Mouse (Mus musculus): Measurements from ENCODE around the gene Ctbp2.

The Ctbp2 gene

DNA sequence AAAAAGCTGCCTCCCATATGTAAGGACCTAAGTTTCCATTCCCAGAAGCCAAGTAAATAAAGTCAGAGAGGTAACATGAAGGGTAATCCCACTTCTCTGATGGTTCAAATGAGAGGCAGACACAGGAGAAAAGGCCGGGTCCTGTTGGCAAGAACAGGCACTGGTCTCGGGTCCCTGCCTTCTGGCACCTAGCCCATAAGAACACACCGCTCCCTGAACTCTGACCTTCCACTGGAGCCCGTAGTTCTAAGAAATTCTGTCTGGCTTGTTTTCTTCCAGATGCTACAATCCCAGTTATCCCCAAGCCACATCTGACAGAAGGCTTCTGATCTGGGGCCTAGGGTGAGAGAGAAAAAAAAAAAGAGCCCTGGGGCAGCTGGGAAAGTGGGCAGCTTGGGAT lies 35.7 kb downstream of the Ctbp2 start:
- no peak for DNase-seq (ENCODE audit: low read depth, low spot score)

DNA sequence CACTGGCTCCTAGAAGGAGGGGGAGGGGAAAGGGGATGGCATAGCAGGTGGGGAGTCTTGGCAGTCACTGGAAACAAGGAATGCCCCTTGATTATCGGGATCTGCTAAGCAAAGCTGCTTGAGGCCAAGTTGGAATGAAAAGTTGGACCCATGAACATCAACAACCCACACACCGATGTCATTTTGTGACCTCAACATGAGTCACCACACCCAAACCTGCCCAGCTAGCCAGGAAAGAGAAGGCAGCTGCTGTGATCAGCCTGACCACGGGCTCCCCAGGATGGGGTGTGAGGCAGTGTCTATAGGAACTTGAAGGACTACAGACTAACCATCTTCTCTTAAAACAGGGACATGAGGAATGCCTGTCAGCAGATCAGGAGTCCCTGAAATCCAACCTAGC lies 38.7 kb downstream of the Ctbp2 start:
- no peak for DNase-seq (ENCODE audit: low read depth, low spot score)

DNA sequence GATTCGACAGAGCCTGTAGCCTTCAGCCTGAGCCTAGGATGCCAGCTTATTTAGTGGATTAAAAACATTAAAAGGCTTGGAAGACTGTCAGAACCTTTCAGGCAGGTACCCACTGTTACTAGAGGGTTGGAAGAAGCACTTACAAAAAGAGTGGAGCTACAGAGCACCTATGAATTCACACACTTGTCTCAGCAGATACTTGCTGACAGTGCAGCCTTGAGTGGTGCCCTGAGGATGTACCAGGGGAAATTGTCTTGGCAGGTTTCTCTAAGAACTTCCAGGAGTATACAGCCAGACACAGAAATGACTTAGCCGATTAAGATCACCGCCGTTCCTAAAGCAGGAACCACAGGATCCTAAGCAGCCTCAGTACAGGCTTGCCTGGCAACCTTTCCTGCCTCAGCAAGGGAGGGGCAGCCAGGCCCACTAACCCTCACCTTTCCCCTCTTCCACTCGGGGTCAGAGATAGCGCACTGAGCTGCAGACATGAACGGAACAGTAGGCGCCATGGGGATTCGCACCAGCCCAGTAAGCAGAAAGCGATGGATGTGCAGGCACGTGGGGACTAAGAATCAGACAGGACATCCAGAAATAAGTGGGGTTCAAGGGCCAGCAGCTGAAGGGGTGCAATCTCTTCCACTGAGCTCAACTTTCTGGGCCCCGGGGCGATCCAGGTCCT lies 40.1 kb downstream of the Ctbp2 start:
- no peak for DNase-seq (ENCODE audit: low read depth, low spot score)

DNA sequence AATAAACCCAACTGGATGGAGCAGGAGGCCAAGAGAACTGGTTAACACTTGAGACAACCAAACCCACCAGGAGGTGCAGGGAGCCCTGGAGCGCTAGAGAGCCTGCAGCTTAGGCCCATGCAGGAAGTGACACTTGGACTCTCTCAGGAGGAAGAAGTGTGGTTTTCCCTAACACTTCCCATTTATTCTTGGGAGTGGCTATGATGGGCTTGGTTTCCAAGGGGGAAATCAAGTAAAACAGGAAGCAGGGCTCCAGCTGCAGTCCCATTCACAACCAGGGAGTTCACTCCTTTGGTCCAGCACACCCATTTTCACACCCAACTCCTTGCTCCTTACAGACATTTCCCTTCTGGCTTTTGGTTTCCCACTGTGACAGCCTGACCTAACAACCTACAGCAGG lies 45.2 kb downstream of the Ctbp2 start:
- no peak for DNase-seq (ENCODE audit: low read depth, low spot score)

DNA sequence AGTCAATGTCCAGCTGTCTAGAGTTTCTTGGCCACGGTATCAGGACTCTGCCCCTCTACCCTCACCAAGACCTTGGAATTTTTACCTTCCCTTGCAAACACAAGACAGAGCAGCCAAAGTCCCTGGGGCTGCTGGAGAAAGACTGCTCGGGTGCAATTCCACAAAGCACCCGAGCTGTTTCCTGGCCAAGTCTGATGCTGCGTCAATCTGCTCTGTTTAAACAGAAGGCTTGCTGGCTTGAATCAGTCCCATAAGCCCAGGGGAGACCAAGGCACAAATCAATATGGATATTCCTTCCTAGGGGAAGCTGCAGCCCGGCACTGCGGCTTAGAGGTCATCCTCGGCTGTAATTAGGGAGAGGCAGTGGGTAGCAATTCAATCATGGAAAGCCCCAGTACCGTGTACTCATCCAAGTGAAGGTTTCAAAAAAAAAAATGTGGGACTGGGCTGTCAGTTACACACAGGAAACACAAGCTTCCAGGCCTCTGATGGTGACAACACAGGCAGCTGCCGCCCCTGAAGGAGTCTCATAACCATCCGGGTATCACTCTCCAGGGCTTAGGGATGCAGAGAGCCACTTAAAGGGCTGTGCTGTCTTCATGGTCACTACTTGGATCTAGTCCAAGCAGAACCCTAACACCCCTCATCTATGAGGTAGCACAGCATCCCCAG lies 49.6 kb downstream of the Ctbp2 start:
- DNase-seq (ENCODE audit: low read depth, low spot score): no peak

DNA sequence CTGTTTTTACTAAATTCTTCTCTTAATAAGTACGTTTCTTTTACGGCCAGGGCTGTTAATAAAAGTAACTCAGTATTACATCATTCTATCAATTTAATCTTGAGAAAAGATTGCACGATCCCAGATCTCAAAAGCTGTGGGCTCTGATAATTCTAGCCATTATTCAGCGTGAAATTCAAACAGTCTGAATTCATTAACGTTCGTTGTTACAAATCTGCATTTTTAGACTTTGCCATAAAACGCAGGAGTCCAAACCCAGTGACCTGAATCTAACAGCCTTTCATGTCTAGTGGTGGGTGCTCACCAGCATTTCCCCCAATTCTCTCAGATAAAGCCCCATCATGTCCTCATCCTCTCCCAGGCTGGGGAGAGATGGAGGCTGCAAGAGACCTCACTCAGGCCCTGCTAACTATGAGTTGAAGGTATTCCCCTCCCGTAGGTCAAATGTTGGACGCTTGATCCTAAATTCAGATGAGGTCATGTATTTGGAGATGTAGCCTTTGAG lies 51.0 kb downstream of the Ctbp2 start:
- no peak for DNase-seq (ENCODE audit: low read depth, low spot score)

DNA sequence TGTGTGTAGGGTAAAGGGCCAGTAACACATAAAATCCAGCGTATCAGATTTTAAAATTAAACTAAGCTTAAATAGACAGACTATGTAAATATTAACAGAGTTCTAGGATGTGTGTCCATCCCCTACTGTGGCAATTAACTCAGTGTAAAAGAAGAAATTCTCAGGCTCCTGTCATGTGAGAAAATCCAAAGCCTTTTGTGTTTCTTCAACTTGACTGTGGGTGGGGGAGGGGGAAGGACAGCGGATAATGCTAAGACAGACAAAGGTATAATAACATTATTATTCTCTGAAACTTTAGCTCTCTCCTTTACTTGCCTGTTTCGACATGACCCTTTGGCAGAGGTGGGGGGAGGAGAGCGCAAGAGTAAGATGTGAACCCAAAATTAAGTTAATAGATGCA lies 51.6 kb downstream of the Ctbp2 start:
- DNase-seq (ENCODE audit: low read depth, low spot score): no peak

DNA sequence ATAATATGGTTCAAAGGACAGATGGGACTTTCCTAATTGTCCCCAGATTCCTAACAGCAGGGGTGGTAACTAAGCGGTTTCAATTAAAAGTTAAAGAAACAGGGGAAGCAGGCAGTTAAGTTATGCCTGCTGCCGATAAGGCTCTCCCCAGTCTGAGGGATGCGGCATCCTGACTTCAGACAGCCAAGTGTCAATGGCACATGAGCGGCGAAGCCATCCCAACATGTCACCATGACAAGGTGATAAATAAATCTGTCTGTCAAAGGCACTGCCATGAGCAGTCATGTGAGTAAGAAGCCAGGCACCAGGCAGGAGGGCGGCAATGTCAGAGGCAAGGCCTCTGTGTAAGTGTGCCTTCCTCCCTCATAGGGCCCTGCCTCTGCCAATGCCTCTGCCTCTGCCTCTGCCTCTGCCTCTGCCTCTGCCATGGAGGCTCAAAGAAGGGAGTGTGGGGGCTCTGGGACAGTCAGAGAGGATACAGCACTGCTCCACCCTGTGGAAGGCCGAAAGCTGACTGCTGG lies 56.8 kb downstream of the Ctbp2 start:
- no peak for DNase-seq (ENCODE audit: low read depth, low spot score)

DNA sequence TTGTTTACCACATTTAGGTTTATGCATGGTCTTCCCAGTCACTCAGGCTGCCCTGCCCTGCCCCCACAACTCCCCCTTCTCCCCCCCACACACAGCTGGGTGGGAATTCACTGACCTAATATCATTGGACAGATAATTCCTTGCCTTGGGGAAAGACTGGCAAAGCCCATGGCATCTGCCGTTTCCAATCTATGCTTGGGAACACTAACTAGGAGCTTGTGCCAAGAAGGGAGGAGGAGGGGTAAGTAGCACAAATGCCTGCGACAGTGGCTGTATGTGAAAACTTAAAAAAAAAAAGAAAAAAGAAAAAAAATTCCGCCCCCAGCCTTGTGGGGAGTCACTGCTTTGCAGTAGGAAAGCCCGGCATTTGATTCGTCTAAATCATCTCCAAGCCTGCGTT lies 57.4 kb downstream of the Ctbp2 start:
- DNase-seq (ENCODE audit: low read depth, low spot score): no peak

DNA sequence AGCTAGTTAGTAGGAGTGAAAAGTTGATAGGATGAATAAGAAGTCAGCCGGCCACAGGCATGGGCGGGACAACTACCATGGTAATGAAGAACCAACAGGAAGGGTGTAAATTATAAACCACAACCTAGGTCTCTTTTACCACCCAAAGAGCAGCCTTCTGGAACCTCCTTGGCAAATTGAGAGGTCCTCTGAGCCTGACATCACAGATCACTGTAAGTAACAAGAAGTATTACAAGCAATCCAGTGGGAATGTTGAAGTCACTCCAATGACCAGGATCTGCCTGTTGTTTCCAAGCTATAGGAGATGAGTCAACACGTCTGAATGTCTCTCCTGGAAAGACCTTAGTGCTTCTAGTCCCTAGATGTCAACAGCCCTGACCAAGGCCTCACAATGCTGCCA lies 62.1 kb downstream of the Ctbp2 start:
- no peak for DNase-seq (ENCODE audit: low read depth, low spot score)

DNA sequence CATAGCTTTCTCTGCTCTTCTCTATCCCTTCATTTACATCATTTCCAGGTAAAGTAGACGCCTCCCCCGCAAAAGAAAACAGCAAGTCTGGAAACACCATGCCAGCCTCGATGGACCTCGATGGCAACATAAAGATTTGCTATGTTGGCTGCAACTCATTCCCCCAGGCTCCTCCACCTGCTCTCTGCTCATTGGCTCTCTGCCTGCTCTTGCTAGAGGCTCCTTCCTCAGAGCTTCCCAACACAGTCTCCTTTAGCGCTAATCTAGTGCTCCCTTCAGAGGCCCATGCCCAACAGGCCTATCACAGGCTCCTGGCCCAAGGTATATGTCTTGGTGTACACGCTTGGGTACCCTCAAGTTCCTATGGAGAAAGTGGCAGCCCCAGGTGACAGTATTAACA lies 64.0 kb downstream of the Ctbp2 start:
- DNase-seq (ENCODE audit: low read depth, low spot score): no peak

DNA sequence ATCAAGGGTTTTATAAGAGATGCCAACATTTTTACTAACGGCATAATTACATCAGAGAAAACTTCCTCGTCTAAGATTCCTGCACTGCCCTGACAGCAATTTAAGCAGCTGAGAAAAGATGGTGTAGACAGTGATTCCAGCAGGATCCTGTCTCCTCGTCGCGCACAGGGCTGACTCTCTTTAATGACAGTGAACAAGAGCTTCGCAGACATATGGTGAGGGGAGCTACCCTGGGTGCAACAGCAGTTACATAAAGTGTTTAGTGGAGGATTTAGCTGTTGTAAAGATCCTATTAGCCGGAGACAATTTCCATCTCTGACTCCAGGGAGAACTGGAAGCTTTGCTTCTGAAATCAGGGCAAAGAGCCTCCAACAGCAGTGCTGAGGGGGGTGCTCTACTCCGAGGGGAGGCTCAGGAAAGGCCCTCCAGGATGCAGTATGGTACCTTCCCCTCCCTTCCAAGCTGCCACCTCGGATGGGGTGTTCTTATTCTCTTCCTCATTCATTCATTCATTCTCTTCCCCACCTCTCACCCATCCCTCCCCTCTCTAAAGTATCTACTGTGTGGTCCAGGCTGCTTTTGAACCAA lies 64.5 kb downstream of the Ctbp2 start:
- DNase-seq (ENCODE audit: low read depth, low spot score): no peak

DNA sequence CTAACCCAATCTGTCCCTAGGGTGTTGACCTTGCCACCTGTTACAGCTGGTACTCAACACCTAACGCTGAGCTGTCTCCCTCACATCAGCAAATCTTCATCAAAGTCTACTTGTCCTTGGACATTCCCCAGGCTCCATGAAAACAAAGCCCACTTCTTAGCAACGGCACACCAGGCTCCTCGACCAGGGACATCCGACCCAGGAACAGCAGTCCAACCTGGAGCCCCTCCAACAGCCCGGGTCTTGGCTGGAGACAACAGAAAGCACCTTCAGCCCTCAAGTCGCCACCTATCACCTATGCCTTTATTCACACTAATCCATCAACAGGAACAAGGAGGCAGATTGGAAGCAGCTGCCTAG lies 65.0 kb downstream of the Ctbp2 start:
- no peak for DNase-seq (ENCODE audit: low read depth, low spot score)

DNA sequence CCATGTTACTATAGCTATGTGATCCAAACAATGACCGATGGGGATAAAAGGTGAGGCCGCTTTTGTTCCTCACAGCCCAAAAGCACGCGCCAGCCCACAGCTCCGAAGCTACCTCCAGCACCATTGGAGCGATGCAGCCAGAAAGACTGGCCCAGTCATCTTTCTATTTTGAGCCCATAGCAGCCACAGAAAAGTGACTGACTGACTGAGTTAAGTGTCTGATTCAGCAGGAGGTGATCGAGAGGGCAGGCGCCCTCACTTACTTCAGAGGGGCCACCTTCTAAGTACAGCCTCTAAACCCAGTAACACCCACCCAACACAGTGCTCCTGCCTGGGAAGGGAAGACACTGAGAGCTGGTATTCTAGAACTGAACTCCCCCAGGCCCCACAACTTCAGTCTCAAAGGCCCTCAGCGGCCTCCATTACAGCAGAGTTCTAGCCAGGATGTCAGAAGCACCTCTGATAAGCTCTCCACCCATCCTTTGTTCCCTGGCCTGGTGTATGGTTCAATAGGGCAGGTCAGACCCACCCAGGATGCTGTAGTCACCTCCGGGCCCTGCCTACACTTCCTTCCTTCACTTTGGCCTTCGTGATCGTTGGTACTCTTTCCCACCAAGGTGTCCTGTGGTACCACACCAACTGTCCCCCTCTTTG lies 65.5 kb downstream of the Ctbp2 start:
- no peak for DNase-seq (ENCODE audit: low read depth, low spot score)

DNA sequence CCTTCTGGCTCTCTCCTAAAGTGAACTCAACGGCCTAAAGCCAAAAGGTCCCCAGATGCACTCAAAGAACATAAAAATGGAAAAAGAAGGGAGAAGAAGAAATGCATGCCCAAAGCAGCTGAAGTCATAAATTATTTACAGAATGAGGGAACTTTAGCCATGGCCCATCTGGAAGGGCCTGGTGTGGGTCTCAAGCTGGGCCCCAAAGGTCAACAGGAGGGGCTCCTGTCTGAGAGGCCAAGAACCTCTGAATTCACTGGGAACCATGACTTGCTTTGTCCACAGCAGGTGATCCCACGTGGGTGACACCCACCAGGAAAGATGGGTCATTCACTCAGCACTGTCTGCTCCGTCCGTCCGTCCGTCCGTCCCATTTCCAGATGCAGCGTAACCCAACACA lies 67.2 kb downstream of the Ctbp2 start:
- no peak for DNase-seq (ENCODE audit: low read depth, low spot score)

DNA sequence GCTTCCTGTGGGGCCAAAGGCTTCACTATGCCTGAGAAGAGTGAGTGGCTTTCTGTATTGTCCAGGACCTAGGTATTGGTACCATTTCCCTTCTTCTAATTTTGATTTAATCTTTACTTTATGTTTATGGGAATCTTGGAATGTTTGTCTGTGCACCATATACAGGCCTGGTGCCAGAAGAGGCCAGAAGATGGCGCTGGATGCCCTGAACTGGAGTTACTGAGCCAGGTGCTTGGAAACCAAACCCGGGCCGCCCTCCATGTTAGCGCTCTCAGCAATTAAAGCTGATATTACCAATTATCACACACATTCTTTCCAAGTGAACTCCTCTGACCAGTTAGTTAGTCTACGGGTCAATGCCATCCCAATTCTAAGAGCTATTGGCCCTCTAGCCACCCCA lies 69.7 kb downstream of the Ctbp2 start:
- DNase-seq (ENCODE audit: low read depth, low spot score): no peak

DNA sequence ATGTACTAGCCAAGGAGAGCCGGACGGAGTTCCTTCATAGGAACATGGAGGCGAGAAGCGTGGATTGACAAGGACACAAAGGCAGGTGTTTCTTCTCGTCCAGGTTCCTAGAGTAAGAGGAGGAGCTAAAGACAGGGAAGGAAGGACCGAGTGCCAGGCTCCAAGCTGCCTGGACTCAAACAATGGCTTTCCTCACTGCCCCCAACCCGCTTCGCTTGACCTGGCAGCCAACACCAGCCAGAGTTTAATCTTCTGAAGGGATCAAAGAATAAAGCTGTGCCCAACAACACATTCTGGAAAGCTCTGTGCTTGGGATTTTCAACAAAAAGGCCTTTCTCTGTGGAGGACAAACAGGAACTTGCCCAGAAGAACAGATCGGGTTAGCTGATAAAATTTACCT lies 70.4 kb downstream of the Ctbp2 start:
- no peak for DNase-seq (ENCODE audit: low read depth, low spot score)

DNA sequence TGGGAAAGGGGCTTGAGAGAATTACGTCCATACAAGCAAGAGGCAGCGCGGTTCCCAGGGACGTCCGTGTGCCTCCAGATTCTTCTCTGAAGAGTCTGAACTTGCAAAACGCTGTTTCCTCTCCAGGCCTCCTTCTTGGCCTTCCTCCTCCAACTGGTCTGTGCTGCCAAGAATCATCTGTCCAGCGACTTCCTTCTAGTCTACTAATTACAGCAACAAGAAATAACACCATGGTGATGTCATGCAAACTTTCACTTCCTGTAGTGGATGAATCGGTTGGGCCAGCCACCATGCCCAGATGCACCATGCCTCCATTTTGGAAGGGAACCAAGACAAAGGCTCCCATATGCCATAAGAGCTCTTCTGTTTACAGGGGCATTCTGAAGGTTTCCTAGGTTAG lies 71.3 kb downstream of the Ctbp2 start:
- DNase-seq (ENCODE audit: low read depth, low spot score): no peak

DNA sequence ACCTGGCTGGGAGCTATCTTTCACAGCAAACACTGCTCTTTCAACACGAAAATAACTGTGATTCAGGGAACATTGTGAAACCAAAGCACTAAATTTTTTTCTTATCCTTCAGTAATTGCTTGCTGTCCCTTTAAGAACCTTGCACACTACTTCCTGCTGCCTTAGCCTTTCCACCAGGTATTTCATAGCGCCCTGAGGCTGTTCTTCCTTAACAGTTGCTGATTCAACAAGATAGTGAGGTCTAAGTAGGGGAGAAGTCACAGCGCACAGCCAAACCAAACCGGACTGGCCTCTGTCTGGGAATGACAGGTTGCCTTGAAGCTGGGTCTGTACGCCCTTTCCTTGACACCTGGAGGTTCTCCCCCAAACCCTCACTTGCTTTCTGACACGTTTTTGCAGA lies 73.5 kb downstream of the Ctbp2 start:
- no peak for DNase-seq (ENCODE audit: low read depth, low spot score)

DNA sequence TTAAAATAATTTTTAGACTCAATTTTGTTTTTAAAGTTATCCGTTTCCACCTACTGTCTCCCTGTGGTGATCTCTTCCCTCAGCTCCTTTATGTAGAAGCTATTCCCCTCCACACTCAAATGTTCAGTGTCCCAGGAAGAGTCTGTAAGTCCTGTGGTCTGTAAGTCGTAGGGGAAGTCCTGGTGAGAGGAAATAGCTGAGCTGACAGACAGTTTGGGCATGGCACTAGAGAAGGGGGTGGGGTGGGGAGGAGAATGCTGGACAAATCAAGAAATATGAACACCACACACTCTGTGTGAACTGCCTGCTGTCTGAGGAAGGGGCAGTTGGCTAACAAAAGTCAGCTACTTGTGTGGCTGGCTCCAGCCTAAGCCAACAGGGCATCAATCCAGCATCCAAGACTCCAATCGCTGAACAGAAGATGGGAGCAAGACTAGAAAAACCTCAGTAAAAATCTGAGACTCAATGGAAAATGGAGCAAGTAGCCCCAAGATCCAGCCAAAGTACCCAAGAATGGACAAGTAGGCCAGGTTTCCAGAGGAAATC lies 76.0 kb downstream of the Ctbp2 start:
- no peak for DNase-seq (ENCODE audit: low read depth, low spot score)

DNA sequence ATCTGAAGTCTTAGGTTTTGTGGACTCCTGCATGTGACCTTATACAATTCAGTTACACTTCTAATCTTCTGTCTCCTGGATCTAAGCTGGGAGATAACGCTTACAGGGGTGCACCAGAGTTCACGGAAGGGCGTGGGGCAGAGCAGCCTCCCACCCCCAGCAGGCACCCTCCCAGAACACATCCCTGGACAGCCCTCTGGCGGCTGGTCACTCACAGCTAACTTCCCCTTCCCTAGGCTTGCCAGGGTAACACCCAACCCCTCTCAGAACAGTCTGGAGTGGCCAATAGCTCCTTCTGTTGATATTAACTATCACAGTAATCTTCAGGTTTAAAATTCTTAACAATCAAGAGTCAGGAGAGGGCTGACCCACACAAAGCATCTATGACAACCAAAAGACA lies 76.9 kb downstream of the Ctbp2 start:
- DNase-seq (ENCODE audit: low read depth, low spot score): no peak

DNA sequence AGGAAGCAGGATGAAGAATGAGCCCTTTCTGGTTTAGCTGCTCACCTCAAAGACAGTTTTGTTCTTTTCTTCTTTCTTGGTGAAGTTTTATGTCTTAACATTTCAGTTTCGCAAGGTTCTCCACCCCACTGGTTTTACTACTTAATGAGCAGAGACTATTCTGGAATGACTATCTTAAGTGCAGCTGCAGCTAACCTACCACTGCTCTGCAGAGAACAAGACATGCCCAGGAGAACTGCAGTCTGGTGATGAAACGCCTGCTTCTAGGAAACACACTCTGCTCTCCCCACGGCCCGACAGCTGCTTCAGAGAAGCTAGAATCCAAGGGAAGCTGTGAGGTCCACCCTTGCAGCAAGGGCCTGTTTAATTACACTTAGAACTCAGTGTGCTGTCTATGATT lies 79.4 kb downstream of the Ctbp2 start:
- no peak for DNase-seq (ENCODE audit: low read depth, low spot score)

Measured in CD4-positive, CD25-positive, alpha-beta regulatory T cell, adult 2 months (primary cell).